Mouse (Mus musculus) gastrocnemius, adult 8-10 months (tissue): Measurements from ENCODE around the gene Cyp2j5. TPM values are rescaled to one million over a fixed set of nuclear protein-coding genes. Genes with fewer than 3 reads are reported as not detected.

Experiments used
- total RNA-seq, 4 experiments: library from RNA; stranded (reverse); gene quantifications; 2 replicates each; pipeline ENCODE4 v1.2.4; 2022

Cyp2j5 gene
- total RNA-seq, 4 experiments from 2014 or later, result not detected

Other genes starting within 250 kb of the Cyp2j5 start
- gene Cyp2j8, start 156.8 kb downstream of the Cyp2j5 start, total RNA-seq, result not detected
- 1 to 10 TPM in 2 of 4 experiments, under 1 TPM in 2; 0.77 to 1.4 (median 1.0) TPM for gene Cyp2j6, start 110.5 kb downstream of the Cyp2j5 start, total RNA-seq
- gene Cyp2j9, start 72.6 kb downstream of the Cyp2j5 start, total RNA-seq, result 1 to 10 TPM in 1 of 4 experiments, under 1 TPM in 3; 0.27 to 1.0 (median 0.62) TPM
- not detected for gene Gm12695, start 121.0 kb upstream of the Cyp2j5 start, total RNA-seq